Mouse (Mus musculus) hindbrain, embryonic 16.5 days (tissue): ENCODE measurements around the gene Afdn. TPM values are rescaled to one million over a fixed set of nuclear protein-coding genes. Genes with fewer than 3 reads are reported as not detected.
A peak's percentile ranks its signal among the peaks of the same experiment; 100 is the strongest.

Experiments used
- ATAC-seq: fragments of 200-750 bp; cut with Nextera tagmentation; 2 replicates; pipeline ENCODE4 v1.8.0; 2017; ENCODE audit warnings: moderate TSS enrichment, moderate library complexity
- H3K27ac ChIP-seq: fragments of 300-500 bp; sonication (generic); 2 replicates; pipeline ENCODE4 v1.5.1; 2014; ENCODE audit warnings: low read depth, mild to moderate bottlenecking, control low read depth, low read length, moderate library complexity
- H3K27me3 ChIP-seq: fragments of 300-500 bp; sonication (generic); replicated peaks from 2 replicates; pipeline ENCODE4 v1.6.1; 2014; ENCODE audit warnings: low read length; ENCODE audit not compliant: control insufficient read depth, insufficient read depth
- H3K36me3 ChIP-seq: fragments of 300-500 bp; sonication (generic); 2 replicates; pipeline ENCODE4 v1.6.1; 2014; ENCODE audit warnings: mild to moderate bottlenecking, low read length, moderate library complexity, mixed read lengths; ENCODE audit not compliant: control insufficient read depth, insufficient read depth
- H3K4me1 ChIP-seq: fragments of 300-500 bp; sonication (generic); 2 replicates; pipeline ENCODE4 v1.6.1; 2014; ENCODE audit warnings: low read depth, low read length; ENCODE audit not compliant: control insufficient read depth, insufficient read depth
- H3K4me2 ChIP-seq: fragments of 300-500 bp; sonication (generic); 2 replicates; pipeline ENCODE4 v1.6.1; 2014; ENCODE audit warnings: mild to moderate bottlenecking, low read length, control low read depth, moderate library complexity
- H3K4me3 ChIP-seq: fragments of 300-500 bp; sonication (generic); 2 replicates; pipeline ENCODE4 v1.5.1; 2014; ENCODE audit warnings: mild to moderate bottlenecking, low read length, control low read depth, moderate library complexity
- H3K9ac ChIP-seq: fragments of 300-500 bp; sonication (generic); 2 replicates; pipeline ENCODE4 v1.6.1; 2014; ENCODE audit warnings: low read depth, mild to moderate bottlenecking, control low read depth, low read length, moderate library complexity
- H3K9me3 ChIP-seq: fragments of 300-500 bp; sonication (generic); 2 replicates; pipeline ENCODE4 v1.6.1; 2014; ENCODE audit warnings: mild to moderate bottlenecking, low read length, moderate library complexity; ENCODE audit not compliant: control insufficient read depth
- WGBS: fragments of 180-500 bp; shearing (Covaris S2); extraction: QIAGEN DNeasy Blood & Tissue Kit; methylation state at CpG from one replicate; pipeline ENCODE4 v1.1.7; 2014; 5-methylcytosine and 5-hydroxymethylcytosine counted together
- polyA plus RNA-seq: library from polyadenylated mRNA; unstranded; fragments of >200 nt; fragmentation: Nextera tagmentation; extraction: Ambion mirVana; gene quantifications from 2 replicates; pipeline ENCODE4 v1.2.1, GENCODE M21; 2015

Afdn gene
- polyA plus RNA-seq, 1 experiment from 2014 or later = 78.5 TPM

- peak; percentile 56; the same call in 1 of the 2 replicates for ATAC-seq
- 93% methylated on average over 17 of the region's 17 CpGs for WGBS
- no peaks in the 10 kb centered on the region for H3K27me3 ChIP-seq
- no peaks in the 10 kb centered on the region for H3K9me3 ChIP-seq
- H3K9ac ChIP-seq = no peak overlapping the region
- no peak overlapping the region for H3K4me3 ChIP-seq
- H3K36me3 ChIP-seq = peaks cover 26% of the 10 kb centered on the region
- H3K4me1 ChIP-seq = no peaks in the 10 kb centered on the region
- no peak overlapping the region for H3K4me2 ChIP-seq
- no peak overlapping the region for H3K27ac ChIP-seq
These were observed 138.5 kb downstream of the Afdn start for GRCm38 (mm10) chr17:13898838-13899237.

- WGBS = 94% methylated on average over 7 of the region's 7 CpGs
- no peak overlapping the region for H3K4me3 ChIP-seq
- H3K9ac ChIP-seq = no peak overlapping the region
- H3K27ac ChIP-seq = no peak overlapping the region
- H3K36me3 ChIP-seq = peaks cover 30% of the 10 kb centered on the region
- ATAC-seq = no peak
- H3K4me1 ChIP-seq = no peaks in the 10 kb centered on the region
- H3K27me3 ChIP-seq = no peaks in the 10 kb centered on the region
- H3K9me3 ChIP-seq = no peaks in the 10 kb centered on the region
- H3K4me2 ChIP-seq = no peak overlapping the region
These were observed 138.9 kb downstream of the Afdn start for GRCm38 (mm10) chr17:13899241-13899640.

GRCm38 (mm10) chr17:13903793-13904192, 143.5 kb downstream of the Afdn start:
- H3K4me1 ChIP-seq = no peaks in the 10 kb centered on the region
- no peaks in the 10 kb centered on the region for H3K9me3 ChIP-seq
- H3K9ac ChIP-seq = no peak overlapping the region
- H3K36me3 ChIP-seq = peaks cover 36% of the 10 kb centered on the region
- no peak overlapping the region for H3K27ac ChIP-seq
- H3K4me3 ChIP-seq = no peak overlapping the region
- no peaks in the 10 kb centered on the region for H3K27me3 ChIP-seq
- ATAC-seq = no peak
- WGBS = 93% methylated on average over 8 of the region's 8 CpGs
- no peak overlapping the region for H3K4me2 ChIP-seq

- Histone ChIP-seq H3K4me2 (no peak overlapping the region), H3K4me3 (no peak overlapping the region), H3K4me1 (no peaks in the 10 kb centered on the region), H3K27me3 (no peaks in the 10 kb centered on the region), H3K27ac (no peak overlapping the region), H3K36me3 (peaks cover 24% of the 10 kb centered on the region), H3K9ac (no peak overlapping the region), H3K9me3 (no peaks in the 10 kb centered on the region)
- WGBS = 98% methylated on average over 5 of the region's 5 CpGs
- ATAC-seq = no peak
These were observed 146.7 kb downstream of the Afdn start for GRCm38 (mm10) chr17:13907082-13907481.

- Histone ChIP-seq H3K27me3 (no peaks in the 10 kb centered on the region), H3K36me3 (peaks cover 23% of the 10 kb centered on the region), H3K9me3 (no peaks in the 10 kb centered on the region), H3K4me3 (no peak overlapping the region), H3K27ac (no peak overlapping the region), H3K4me2 (no peak overlapping the region), H3K4me1 (no peaks in the 10 kb centered on the region), H3K9ac (no peak overlapping the region)
- ATAC-seq = no peak
- WGBS = 93% methylated on average over 1 of the region's 1 CpGs
These were observed 147.3 kb downstream of the Afdn start for GRCm38 (mm10) chr17:13907681-13908080.

GRCm38 (mm10) chr17:13913951-13914350, 153.6 kb downstream of the Afdn start:
- Histone ChIP-seq H3K4me2 (no peak overlapping the region), H3K36me3 (no peaks in the 10 kb centered on the region), H3K4me3 (no peak overlapping the region), H3K9me3 (no peaks in the 10 kb centered on the region), H3K27ac (no peak overlapping the region), H3K4me1 (no peaks in the 10 kb centered on the region), H3K27me3 (no peaks in the 10 kb centered on the region), H3K9ac (no peak overlapping the region)
- no peak for ATAC-seq
- 65% methylated on average over 4 of the region's 4 CpGs for WGBS

GRCm38 (mm10) chr17:13914531-13914930, 154.2 kb downstream of the Afdn start:
- Histone ChIP-seq H3K27me3 (no peaks in the 10 kb centered on the region), H3K27ac (no peak overlapping the region), H3K9ac (no peak overlapping the region), H3K4me3 (no peak overlapping the region), H3K4me2 (no peak overlapping the region), H3K36me3 (no peaks in the 10 kb centered on the region), H3K9me3 (no peaks in the 10 kb centered on the region), H3K4me1 (no peaks in the 10 kb centered on the region)
- 81% methylated on average over 4 of the region's 4 CpGs for WGBS
- no peak for ATAC-seq

- 86% methylated on average over 2 of the region's 2 CpGs for WGBS
- no peak overlapping the region for H3K27ac ChIP-seq
- no peak for ATAC-seq
- H3K36me3 ChIP-seq = no peaks in the 10 kb centered on the region
- no peaks in the 10 kb centered on the region for H3K27me3 ChIP-seq
- no peaks in the 10 kb centered on the region for H3K9me3 ChIP-seq
- no peaks in the 10 kb centered on the region for H3K4me1 ChIP-seq
- H3K4me3 ChIP-seq = no peak overlapping the region
- H3K4me2 ChIP-seq = no peak overlapping the region
- H3K9ac ChIP-seq = no peak overlapping the region
These were observed 160.4 kb downstream of the Afdn start for GRCm38 (mm10) chr17:13920771-13921170.

GRCm38 (mm10) chr17:13923418-13923817, 163.1 kb downstream of the Afdn start:
- peak; percentile 80 for ATAC-seq
- no peaks in the 10 kb centered on the region for H3K4me1 ChIP-seq
- H3K9ac ChIP-seq = no peak overlapping the region
- 57% methylated on average over 2 of the region's 2 CpGs for WGBS
- H3K36me3 ChIP-seq = no peaks in the 10 kb centered on the region
- H3K4me2 ChIP-seq = no peak overlapping the region
- no peaks in the 10 kb centered on the region for H3K9me3 ChIP-seq
- no peak overlapping the region for H3K4me3 ChIP-seq
- no peaks in the 10 kb centered on the region for H3K27me3 ChIP-seq
- no peak overlapping the region for H3K27ac ChIP-seq

GRCm38 (mm10) chr17:13924588-13924987, 164.2 kb downstream of the Afdn start:
- Histone ChIP-seq H3K27me3 (no peaks in the 10 kb centered on the region), H3K4me2 (no peak overlapping the region), H3K27ac (no peak overlapping the region), H3K9ac (no peak overlapping the region), H3K36me3 (no peaks in the 10 kb centered on the region), H3K4me3 (no peak overlapping the region), H3K9me3 (no peaks in the 10 kb centered on the region), H3K4me1 (no peaks in the 10 kb centered on the region)
- WGBS = 97% methylated on average over 2 of the region's 2 CpGs
- ATAC-seq = no peak
